Mouse (Mus musculus): Measurements from ENCODE around the gene Sccpdh. TPM values are rescaled to one million over a fixed set of nuclear protein-coding genes. Genes with fewer than 3 reads are reported as not detected.
"Not testable (repeated sequence)": the region's sequence is repeated elsewhere in the genome, so short reads cannot be mapped to it uniquely, and the experiment has no call there.

Sccpdh gene
- total RNA-seq, 2 experiments from 2014 or later: 4.6 to 5.6 TPM

- no peak for ATAC-seq (ENCODE audit: poor library complexity, severe bottlenecking)
These were observed 560 bp upstream of the Sccpdh start for GRCm38 (mm10) chr1:179667450-179667849.

DNA sequence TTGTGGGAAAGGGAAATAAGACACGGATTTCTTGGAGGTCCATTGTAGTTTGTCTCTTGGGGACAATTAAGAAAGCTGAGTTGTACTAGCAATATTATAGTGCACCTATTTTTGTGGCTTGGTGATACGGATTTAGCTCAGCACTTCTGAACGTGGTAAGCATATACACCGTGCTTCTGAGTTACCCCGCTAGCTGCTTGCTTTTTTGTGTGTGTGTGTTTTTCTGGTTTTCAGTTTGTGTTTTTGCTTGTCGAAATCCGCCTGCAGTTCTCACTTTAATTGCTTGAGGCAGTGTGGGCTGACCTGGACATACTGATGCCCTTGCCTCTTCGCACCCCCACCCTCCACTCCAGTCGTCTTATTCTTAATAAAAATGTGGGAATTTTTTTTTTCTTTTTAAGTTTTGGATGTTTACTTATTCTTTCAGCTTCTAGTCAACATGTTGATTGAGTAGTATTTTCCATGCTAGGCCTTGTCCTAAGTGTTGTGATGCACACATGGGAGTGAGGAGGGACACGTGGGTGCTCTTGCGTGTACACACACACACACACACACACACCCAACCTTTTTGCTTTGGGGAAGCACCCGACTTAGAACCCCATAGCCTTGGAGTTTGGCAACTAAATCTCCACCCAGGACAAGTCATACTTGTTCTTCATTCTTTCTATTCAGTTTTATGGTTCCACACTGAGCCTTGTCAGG, 977 bp downstream of the Sccpdh start:
- peak; percentile 14; the same call in 1 of the 2 replicates for ATAC-seq (ENCODE audit: poor library complexity, severe bottlenecking)

DNA sequence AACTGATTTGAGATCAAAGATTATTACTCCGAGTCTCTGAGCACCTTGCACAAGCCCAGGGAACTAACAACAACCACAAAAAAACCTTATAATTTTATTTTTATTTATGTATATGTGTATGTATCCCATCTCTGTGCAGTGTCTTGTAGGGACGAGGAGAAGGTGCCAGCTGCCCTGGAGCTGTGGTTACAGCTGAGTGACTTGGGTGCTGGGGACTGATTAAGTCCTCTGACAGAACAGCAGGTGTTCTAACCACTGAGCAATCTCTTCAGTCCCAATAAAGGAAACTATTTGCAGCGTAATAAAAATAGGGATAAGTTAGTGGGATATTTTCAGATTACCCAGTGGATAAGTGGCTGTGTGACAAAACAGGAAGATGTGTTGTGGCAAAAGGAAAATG, 6.3 kb downstream of the Sccpdh start:
- ATAC-seq (ENCODE audit: poor library complexity, severe bottlenecking): no peak

- no peak for ATAC-seq (ENCODE audit: poor library complexity, severe bottlenecking)
These were observed 9.0 kb downstream of the Sccpdh start for GRCm38 (mm10) chr1:179677031-179677430.

DNA sequence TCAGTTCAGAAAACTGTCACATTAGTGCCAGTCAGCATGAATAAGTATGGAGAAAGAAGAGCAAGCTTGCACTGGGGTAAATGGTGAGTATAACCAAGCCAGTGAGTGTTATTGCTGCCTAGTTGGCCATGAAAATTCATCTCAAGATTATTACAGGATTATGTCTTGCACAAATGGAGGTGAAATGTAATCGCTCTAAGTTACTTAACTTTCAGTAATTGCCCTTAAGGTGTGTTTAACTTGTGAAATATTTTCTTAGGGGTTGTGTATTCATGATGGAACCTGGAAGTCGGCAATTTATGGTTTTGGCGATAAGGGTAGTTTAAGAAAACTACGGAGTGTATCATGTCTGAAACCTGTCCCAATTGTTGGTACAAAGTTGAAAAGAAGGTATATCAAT, 11.3 kb downstream of the Sccpdh start:
- ATAC-seq (ENCODE audit: poor library complexity, severe bottlenecking): no peak

DNA sequence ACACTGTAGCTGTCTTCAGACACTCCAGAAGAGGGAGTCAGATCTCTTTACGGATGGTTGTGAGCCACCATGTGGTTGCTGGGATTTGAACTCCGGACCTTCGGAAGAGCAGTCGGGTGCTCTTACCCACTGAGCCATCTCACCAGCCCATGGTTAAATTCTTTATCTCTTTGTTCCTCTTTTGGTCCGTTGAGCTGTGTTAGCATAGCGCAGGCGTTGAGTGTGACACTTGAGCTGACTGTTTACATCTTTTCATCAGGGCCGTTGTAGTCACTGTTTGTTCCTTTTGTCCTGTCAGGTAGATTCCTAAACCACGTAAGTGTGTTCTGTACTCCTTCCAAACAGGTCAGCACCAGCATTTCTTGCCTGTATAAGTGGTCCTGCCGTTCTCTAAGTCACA, 14.7 kb downstream of the Sccpdh start:
- ATAC-seq (ENCODE audit: poor library complexity, severe bottlenecking): not testable (repeated sequence)

GRCm38 (mm10) chr1:179686348-179686747, 18.3 kb downstream of the Sccpdh start:
- ATAC-seq (ENCODE audit: poor library complexity, severe bottlenecking): no peak

DNA sequence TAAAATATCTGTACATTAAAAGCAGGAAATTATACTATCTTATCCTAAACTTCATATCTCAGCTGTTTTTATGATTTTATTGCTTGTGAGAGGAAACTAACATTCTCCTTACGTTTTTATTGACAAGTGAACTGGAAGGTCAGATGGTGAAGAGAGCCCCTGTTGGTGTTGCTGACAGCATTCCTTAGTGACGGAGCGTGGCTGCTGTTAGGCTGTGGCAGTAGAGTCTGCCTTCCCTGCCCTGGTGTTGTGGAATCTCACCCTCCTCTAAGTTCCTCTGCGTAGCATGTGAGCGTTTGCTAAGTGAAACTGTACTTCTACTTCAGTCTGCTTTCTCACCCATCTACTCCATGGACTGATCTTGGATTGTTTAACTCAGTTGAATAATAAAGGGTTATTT, 18.8 kb downstream of the Sccpdh start:
- ATAC-seq (ENCODE audit: poor library complexity, severe bottlenecking): no peak

- ATAC-seq (ENCODE audit: poor library complexity, severe bottlenecking): no peak
These were observed 19.3 kb downstream of the Sccpdh start for GRCm38 (mm10) chr1:179687305-179687704.

DNA sequence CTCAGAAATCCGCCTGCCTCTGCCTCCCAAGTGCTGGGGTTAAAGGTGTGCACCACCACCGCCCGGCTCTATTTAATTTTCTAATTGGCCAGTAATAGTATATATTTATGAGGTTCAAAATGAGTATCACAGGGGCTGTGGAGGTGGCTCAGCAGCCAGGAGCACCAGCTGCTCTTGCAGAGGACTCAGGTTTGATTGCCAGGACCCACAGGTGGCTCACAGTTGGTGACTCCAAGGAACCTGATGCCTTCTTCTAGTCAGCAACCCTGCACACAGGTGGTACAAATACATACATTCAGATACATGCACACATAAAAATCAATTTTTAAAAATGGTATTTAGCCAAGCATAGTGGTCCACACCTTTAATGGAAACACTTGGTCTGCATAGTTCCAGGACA, 20.0 kb downstream of the Sccpdh start:
- no peak for ATAC-seq (ENCODE audit: poor library complexity, severe bottlenecking)

GRCm38 (mm10) chr1:179688415-179688814, 20.4 kb downstream of the Sccpdh start:
- ATAC-seq (ENCODE audit: poor library complexity, severe bottlenecking): no peak

- no peak for ATAC-seq (ENCODE audit: poor library complexity, severe bottlenecking)
These were observed 20.9 kb downstream of the Sccpdh start for GRCm38 (mm10) chr1:179688914-179689313.

GRCm38 (mm10) chr1:179689479-179689878, 21.5 kb downstream of the Sccpdh start:
- no peak for ATAC-seq (ENCODE audit: poor library complexity, severe bottlenecking)

DNA sequence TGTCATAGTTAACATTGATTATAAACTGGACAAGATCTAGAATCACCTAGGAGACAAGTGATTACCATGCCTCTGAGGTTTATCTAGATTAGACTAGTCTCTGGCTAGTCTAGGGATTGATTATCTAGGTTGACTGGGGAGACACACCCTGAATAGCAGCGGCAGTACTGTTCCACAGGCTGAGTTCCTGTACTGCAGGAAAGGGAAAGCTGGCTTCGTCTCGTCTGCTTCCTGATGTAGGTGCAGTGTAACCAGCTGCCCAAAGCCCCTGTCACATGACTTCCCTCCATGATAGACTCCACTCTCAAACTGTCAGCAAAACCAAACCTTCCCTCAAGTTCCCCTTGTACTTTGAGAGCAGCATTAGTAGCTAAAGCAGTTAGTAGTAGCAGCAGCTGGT, 36.1 kb downstream of the Sccpdh start:
- 0 out of 2 replicates have a peak, but pooled peaks have one; percentile 15 for ATAC-seq (ENCODE audit: poor library complexity, severe bottlenecking)

- ATAC-seq (ENCODE audit: poor library complexity, severe bottlenecking): no peak
These were observed 37.1 kb downstream of the Sccpdh start for GRCm38 (mm10) chr1:179705154-179705553.

DNA sequence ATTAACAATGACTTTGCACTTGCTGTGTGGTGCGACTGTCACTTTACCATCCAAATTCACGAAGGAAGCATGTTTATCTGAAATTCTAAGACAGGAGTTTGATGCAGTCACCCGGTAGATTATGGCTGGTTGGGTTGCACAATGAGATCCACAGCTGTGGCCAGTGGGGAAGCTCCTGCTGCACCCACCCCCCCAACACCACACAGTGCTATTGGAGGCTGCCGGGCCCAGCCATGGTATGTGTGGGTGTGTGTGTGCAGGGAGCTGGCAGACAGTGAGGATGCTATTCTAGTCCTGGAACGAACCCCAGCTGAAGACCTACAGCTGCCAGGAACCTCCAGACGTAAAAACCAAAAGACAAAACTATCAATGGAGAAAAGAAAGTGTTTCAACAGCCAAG, 41.4 kb downstream of the Sccpdh start:
- ATAC-seq (ENCODE audit: poor library complexity, severe bottlenecking): no peak

GRCm38 (mm10) chr1:179710739-179711138, 42.7 kb downstream of the Sccpdh start:
- no peak for ATAC-seq (ENCODE audit: poor library complexity, severe bottlenecking)

DNA sequence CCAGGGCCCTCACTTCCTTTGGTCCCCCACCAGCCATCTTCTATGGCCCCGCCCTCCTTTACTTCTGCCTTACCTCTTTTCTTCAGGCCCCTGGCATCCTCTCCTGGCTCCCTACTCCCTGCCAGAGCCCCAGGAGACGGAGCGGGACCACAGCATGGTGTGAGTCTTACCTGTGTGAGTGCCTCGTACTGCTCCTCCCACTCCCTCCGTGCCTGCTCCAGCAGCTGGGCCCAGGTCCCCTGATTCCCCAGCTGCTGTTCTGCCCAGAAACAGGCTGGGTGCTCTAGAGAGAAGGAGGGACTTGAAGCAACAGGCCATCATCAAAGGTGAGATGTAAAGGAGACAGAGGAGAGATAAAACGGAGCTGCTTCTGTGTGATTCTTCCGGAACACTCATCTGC, 44.6 kb downstream of the Sccpdh start:
- no peak for ATAC-seq (ENCODE audit: poor library complexity, severe bottlenecking)

GRCm38 (mm10) chr1:179713367-179713766, 45.4 kb downstream of the Sccpdh start:
- no peak for ATAC-seq (ENCODE audit: poor library complexity, severe bottlenecking)

DNA sequence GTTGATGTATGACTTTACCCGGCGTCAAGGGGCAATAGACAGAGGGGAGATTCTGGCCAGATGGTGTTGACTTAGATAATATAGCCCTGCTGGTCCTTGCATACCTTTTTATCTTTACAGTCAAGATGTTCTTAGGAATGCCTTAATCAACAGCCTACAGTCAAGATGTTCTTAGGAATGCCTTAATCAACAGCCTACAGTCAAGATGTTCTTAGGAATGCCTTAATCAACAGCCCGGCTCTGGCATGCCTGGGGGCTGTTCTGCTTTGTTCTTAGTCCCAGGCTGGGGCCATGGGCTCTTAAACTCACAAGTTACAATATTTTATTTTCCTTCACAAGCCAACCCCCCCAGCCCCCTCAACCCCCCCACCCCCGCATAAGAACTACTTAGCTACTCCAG, 47.3 kb downstream of the Sccpdh start:
- ATAC-seq (ENCODE audit: poor library complexity, severe bottlenecking): not testable (repeated sequence)

DNA sequence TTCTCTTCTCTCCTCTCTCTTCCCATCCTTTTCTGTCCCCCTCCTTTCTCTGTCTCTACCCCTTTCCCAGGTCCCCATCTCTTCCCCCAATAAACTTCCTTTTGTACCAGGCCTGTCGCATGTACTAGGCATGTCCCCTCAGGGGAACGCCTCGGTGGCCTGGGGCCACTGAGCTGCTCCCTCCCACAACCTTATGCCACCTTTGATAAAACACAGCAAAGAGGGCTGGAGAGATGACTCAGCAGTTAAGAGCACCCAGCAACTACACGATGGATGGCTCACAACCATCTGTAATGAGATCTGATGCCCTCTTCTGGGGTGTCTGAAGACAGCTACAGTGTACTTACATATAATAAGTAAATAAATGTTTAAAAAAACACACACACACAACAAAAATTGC, 47.8 kb downstream of the Sccpdh start:
- ATAC-seq (ENCODE audit: poor library complexity, severe bottlenecking): no peak

DNA sequence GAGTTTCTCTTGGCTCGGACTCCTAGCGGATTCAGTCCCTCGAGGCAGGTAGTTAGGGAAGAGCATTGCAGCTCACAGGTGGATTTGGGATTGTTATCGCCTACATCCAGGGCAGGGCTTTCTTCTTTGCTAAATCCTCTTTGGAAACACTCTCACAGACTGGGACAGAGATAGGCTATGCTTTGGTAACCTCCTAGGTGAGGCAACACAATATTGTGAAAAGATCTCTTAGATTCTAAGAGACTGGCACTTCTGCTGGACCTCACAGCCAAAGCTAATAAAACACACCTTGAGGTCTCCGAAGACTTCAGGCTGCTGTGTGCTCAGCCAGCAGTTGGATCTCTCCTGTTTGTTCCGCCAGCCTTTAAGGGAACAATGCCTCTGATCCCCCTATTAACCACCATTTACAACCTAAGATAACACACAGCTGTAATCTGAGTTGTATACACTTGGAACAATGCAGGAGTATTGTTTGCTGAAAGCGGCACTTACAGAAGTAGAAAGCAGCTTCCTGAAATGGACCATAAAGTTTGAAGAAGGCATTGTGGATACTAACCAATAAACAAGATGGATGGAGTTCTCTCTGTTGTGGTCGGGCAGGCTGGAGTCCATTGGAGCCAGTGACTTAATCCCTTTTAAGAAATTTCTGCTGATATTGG, 54.9 kb downstream of the Sccpdh start:
- no peak for ATAC-seq (ENCODE audit: poor library complexity, severe bottlenecking)

DNA sequence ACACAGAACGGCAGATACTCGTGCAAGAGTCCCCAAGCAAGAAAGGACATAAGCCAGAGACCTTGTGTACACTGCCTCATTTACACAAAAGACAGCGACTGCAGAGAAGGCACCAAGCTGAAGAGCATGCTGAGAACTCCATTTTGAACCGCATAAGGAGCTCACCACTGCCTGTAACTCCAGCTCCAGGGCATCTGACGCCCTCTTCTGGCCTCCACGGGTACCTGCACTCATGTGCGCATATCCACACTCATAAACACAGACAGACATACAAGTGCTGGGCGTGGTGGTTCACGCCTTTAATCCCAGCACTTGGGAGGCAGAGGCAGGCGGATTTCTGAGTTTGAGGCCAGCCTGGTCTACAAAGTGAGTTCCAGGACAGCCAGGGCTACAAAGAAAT, 60.7 kb downstream of the Sccpdh start:
- ATAC-seq (ENCODE audit: poor library complexity, severe bottlenecking): no peak
